Mouse (Mus musculus): Measurements from ENCODE around the gene Zfp683. TPM values are rescaled to one million over a fixed set of nuclear protein-coding genes. Genes with fewer than 3 reads are reported as not detected.

The Zfp683 gene
- total RNA-seq, 2 experiments from 2014 or later: not detected

GRCm38 (mm10) chr4:134047648-134048047 lies 6.0 kb upstream of the Zfp683 start:
- no peak for ATAC-seq (replicated peaks; ENCODE audit: poor library complexity)

- no peak for ATAC-seq (replicated peaks; ENCODE audit: poor library complexity)
These were observed 1.7 kb upstream of the Zfp683 start for GRCm38 (mm10) chr4:134051912-134052311.

GRCm38 (mm10) chr4:134052560-134052959 lies 1.1 kb upstream of the Zfp683 start:
- peak; percentile 61 for ATAC-seq (replicated peaks; ENCODE audit: poor library complexity)

- ATAC-seq (replicated peaks; ENCODE audit: poor library complexity): no peak
These were observed 4.6 kb downstream of the Zfp683 start for GRCm38 (mm10) chr4:134058166-134058715.

DNA sequence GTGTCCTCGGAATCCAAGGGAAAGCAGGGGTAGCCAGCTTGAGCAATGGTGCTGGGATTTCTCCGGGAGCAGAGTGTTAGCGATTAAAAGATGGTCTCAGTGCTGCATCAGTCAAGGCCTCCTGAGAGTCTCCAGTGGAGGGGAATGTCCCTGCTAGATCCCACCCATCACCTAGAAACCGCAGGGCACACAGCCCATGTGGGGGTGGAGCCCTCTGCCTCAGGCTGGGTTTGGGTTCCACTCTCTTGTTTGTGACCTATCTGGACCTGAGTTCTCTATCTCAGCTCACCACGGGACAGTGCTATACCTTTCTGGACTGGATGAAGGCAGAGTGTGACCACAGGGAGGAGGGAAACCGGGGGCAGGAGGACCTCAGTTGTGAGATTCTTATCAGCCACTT lies 5.3 kb downstream of the Zfp683 start:
- no peak for ATAC-seq (replicated peaks; ENCODE audit: poor library complexity)

DNA sequence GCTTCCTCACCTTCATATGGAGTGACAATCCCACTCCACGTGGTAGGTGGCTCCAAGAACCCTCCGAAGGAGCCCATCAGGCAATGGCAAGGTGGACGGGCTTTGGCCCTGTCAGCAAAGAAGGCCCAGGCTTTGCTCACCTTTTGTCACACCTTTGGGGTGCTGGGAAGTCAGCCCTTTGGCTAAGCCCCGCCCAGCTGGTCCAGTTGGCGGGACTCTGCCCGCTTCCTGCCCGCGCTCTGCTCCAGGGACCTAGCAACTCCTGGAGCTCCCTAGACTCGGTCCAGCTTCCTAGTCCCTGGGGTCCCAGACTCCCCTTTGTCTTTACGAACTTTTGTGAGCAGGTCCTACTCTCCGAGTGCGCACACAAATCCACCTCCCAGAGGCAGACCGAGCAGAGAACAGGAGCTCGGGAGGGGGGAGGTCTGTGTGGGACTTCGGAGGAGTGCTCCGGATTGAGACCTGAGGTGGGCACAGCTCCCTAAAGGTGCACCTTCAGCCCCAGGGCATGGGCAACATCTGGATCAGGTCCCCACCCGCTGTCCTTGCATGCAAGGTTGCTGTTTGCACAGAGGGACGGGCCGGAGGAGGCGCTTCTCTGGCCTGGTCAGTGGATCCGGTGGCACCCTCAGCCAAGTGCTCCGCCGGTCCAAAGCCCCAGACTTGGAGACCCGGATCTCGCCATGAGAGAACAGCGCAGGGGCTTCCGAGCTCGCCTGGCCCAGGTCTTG lies 6.7 kb downstream of the Zfp683 start, which contains the start of gene Crybg2:
Crybg2 (plus strand) TSS at position 681 of the 731 bp plus-strand sequence.
- ATAC-seq (replicated peaks; ENCODE audit: poor library complexity): no peak

DNA sequence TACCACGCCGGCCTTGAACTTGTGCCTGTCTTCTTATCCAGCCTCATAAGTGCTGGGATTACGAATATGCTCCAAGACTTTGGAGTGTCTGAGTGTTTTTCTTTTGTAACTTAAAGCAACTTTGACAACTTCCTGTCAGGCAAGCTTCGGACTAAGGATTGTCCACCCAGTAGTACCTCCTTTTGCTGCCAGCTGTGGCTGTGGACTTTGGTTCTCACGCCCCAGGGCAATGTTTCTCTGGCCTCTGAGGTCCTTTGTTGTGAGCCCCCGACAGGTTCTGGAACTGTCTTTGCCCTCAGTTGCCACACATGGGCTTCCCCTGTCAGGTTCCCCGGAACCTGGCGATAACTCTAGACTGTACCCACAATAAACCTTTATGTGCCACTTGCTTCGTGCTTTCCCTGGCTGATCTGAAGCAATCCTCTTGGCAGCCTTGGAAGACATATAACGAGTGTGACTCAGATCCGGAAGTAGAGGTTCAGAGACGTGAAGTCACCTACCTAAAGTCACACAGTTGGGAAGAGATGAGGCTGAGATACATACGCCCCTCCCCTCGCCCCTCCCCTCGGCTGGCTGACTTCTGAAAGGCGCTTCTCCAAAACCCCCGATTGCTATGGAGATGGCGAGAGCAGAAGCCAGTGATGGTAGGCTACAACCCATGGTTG lies 7.7 kb downstream of the Zfp683 start:
- no peak for ATAC-seq (replicated peaks; ENCODE audit: poor library complexity)

DNA sequence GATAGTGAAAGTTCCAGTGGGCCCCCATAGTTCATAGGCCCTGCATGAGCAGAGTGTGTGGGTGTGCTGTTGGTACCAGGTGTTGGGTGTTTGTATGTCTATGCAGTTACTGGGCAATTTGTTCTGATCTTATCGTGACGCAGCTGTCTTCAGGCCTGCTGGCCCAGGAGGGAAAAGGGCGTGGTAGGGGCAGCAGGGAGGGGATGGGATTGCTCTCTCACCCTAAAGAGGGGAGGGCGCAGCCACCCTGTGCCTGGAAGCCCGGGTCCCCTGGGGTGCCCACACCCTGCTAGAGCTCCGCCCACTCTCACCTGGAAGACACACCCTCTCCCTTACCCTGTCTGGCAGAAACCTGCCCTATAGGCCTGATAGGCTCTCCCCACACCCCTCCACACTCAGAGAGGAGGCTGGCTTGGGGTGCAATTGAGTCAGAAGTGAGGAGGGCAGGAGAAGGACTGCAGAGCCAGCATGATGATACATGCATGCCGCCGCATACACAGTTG lies 8.4 kb downstream of the Zfp683 start:
- ATAC-seq (replicated peaks; ENCODE audit: poor library complexity): peak; percentile 23

DNA sequence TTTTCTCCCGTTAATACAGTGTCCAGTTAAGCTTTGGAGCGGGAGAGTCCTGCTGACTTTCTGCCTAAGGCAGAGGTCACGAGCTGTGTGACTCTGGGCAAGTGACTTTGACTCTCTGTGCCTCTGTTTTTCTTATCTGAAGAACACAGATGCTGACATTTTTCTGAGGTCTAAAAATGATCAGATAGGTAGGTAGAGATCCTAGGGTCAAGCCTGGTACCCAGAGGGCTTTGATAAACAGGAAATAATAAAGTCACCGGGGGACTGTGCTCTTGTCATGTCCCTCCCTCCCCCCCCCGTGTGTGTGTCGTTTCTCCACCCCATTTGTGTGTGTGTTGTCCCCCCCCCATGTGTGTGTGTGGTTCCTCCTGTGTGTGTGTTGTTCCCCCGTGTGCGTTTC lies 8.9 kb downstream of the Zfp683 start:
- ATAC-seq (replicated peaks; ENCODE audit: poor library complexity): no peak

DNA sequence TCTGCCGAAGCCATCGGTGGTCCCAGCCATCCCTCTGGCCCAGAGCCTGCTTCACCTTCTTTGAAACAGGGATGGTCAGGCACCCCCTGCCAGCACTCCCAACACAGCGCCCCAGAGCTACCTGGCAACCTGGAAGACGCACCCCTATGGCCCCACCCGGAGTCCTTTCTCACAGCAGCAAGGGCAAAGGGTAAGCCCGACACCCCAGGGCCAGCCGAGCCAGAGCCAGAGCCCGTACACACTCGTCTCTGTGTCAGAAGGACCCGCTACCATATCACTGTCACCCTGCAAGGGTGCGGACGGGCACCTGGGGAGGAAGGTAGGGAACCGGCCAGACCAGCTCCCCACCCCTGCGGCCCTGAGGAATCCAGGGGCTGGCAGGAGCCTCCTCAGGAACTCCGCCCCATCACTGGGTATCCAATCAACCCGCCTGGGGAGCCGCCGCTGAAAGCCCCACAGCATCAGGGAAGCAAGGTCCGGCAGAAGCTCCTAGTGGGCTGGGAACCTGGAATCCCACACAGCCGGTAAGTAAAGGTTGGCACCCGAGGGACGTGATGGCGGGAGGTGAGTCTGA lies 11.9 kb downstream of the Zfp683 start:
- ATAC-seq (replicated peaks; ENCODE audit: poor library complexity): no peak

- no peak for ATAC-seq (replicated peaks; ENCODE audit: poor library complexity)
These were observed 13.7 kb downstream of the Zfp683 start for GRCm38 (mm10) chr4:134067383-134067782.

GRCm38 (mm10) chr4:134067833-134068544 lies 14.4 kb downstream of the Zfp683 start:
- ATAC-seq (replicated peaks; ENCODE audit: poor library complexity): no peak

DNA sequence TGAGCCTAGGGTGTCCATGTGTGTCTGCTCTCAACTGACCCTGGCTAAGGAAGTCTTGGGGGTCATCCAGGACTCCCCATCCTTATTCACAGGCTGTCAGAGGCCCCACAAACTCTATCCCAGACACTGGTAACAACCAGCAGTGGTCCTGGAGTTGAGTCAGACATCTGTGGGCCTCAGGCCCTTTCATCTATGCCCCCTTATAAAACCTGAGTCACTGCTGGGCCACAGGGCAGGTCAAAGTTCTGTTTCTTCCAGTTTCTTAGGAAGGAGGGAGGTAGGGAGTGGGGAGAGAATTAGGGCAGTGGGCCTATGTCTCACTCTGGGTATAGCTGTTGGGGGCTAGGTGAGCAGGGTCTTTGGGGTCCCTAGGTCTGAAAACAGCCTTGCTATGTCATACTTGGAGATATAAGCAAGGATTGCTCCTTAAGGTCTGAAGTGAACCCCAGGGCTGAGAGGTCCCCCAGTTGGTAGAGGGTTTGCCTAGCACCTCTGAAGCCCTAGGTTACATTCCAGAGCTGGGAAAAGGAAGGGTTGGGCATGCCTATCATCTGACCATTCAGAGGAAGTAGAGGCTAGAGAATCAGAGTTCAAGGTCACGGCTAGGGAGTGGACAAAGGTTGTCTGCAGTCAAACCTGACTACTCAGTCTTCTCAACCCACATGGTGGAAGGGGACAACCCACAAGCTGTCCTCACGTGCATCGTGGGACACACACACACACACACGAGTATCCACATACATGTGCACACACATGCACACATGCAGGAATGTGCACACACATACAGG lies 15.3 kb downstream of the Zfp683 start:
- no peak for ATAC-seq (replicated peaks; ENCODE audit: poor library complexity)

DNA sequence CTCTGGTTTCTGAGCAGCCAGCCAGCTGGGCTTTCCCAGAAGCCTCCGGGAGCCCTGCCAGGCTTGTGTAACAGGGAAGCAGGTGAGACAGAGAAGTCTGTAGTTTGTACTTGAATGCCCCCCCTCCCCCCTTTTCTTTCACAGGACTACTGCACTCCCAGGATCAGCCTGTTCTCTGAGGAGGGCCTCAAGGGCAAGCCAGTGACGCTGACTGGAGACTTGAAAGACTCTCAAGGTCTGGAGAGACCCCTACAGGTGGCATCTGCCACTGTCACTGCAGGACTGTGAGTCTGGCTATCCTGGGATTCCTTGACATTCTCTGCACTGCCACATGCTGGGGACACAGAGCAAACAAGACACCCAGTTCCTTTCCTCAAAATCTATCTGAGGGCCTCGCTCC lies 25.1 kb downstream of the Zfp683 start:
- ATAC-seq (replicated peaks; ENCODE audit: poor library complexity): peak; percentile 58

DNA sequence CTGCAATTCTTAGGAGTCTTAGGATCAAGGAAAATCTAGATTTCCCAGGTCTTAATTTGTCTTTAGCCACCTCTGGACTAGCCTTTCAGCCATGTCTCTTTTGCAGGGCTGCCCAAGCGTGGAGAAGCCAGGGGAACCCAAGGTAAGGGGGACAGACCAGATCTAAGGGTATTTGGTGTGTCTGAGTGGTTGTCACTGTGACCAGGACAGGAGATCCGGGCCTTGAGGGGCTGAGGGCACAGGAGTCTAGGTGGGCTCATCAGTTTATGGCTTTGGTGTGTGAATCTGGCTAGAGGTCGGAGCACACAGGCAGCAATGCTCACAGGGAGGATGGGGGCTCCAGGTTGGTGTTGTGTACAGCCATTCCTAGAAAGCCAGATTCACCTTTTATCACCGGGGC lies 27.0 kb downstream of the Zfp683 start:
- no peak for ATAC-seq (replicated peaks; ENCODE audit: poor library complexity)

GRCm38 (mm10) chr4:134081730-134082386 lies 28.2 kb downstream of the Zfp683 start:
- ATAC-seq (replicated peaks; ENCODE audit: poor library complexity): peak; percentile 90

- ATAC-seq (replicated peaks; ENCODE audit: poor library complexity): no peak
These were observed 28.8 kb downstream of the Zfp683 start for GRCm38 (mm10) chr4:134082460-134082859.

GRCm38 (mm10) chr4:134084999-134085398 lies 31.4 kb downstream of the Zfp683 start:
- ATAC-seq (replicated peaks; ENCODE audit: poor library complexity): no peak

GRCm38 (mm10) chr4:134087412-134087811 lies 33.8 kb downstream of the Zfp683 start:
- ATAC-seq (replicated peaks; ENCODE audit: poor library complexity): peak; percentile 96

GRCm38 (mm10) chr4:134089029-134089428 lies 35.4 kb downstream of the Zfp683 start:
- no peak for ATAC-seq (replicated peaks; ENCODE audit: poor library complexity)
